26 mouse cellular contexts compared by ENCODE assay signal in the genomic region with DNA sequence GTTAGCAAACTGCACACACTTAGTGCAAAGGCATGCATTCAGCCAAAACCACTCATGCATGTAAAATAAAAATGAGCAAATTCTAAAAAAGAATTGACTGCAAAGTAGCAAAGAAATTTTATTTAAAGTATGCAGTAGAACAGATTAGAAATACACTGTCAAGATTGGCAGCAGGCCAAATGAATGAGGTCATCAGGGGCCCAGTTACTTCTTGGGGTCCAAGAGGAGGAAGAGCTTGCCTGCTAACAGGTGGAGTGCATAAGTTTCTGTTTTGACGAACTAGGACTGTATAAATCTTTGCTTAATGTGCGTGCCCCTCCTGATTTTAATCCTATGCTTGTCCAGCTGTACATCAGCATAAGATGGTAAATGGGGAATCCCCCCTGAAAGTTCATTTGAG.
A peak's percentile ranks its signal among the peaks of the same experiment; 100 is the strongest.
DNase-seq lines count a peak whose midpoint lies in the region; ATAC-seq and TF ChIP-seq lines count a peak whose summit lies in the region.
"Had no signal": no experiment of that assay in that cellular context is flagged by ENCODE, and none has a peak within 500 bp of the region (broad histone marks: within the 10 kb centered on the region; RNA-seq: fewer than 3 reads in every experiment).

No protein-coding gene starts in this region.

- TF ChIP-seq CTCF in lung, embryonic 14.5 days (IDR thresholded peaks at IDR 0.05; ENCODE audit: low read depth) = no peak
- no peak for TF ChIP-seq CTCF in lung, postnatal 0 days (IDR thresholded peaks at IDR 0.05)
- TF ChIP-seq CTCF in layer of hippocampus, adult 2 months (conservative IDR thresholded peaks at IDR 0.05) = no peak

- no peak overlapping the region for H3K4me2 ChIP-seq in embryonic facial prominence, embryonic 14.5 days (ENCODE audit: low read depth, low read length)
- H3K4me2 ChIP-seq in lung, embryonic 14.5 days = no peak overlapping the region
- H3K4me2 ChIP-seq in lung, postnatal 0 days (replicated peaks; ENCODE audit: low read depth, low read length) = no peak overlapping the region
- H3K4me2 ChIP-seq in stomach, embryonic 14.5 days (replicated peaks; ENCODE audit: low read depth, low read length) = no peak overlapping the region
- H3K4me2 ChIP-seq: embryonic facial prominence, embryonic 15.5 days; heart, embryonic 13.5 days; liver, embryonic 15.5 days; midbrain, embryonic 12.5 days had no signal

- H3K9ac ChIP-seq in embryonic facial prominence, embryonic 14.5 days (ENCODE audit: low read depth, low read length) = no peak overlapping the region
- no peak overlapping the region for H3K9ac ChIP-seq in lung, embryonic 14.5 days
- no peak overlapping the region for H3K9ac ChIP-seq in lung, postnatal 0 days (replicated peaks; ENCODE audit: low read depth)
- H3K9ac ChIP-seq in stomach, embryonic 14.5 days (replicated peaks; ENCODE audit: low read depth, low read length) = no peak overlapping the region
- H3K9ac ChIP-seq: embryonic facial prominence, embryonic 15.5 days; heart, embryonic 13.5 days; liver, embryonic 15.5 days; midbrain, embryonic 12.5 days had no signal

- no peaks in the 10 kb centered on the region for H3K27me3 ChIP-seq in embryonic facial prominence, embryonic 14.5 days (replicated peaks; ENCODE audit: control insufficient read depth, insufficient read depth, low read length)
- H3K27me3 ChIP-seq in embryonic facial prominence, embryonic 10.5 days (replicated peaks; ENCODE audit: low read depth, poor library complexity, severe bottlenecking) = no peaks in the 10 kb centered on the region
- H3K27me3 ChIP-seq in lung, embryonic 14.5 days (ENCODE audit: insufficient read depth, low read length) = no peaks in the 10 kb centered on the region
- H3K27me3 ChIP-seq in lung, postnatal 0 days (replicated peaks; ENCODE audit: insufficient read depth, low read length) = no peaks in the 10 kb centered on the region
- no peaks in the 10 kb centered on the region for H3K27me3 ChIP-seq in stomach, embryonic 14.5 days (ENCODE audit: control insufficient read depth, insufficient read depth, low read length)
- H3K27me3 ChIP-seq: embryonic facial prominence, embryonic 15.5 days; liver, embryonic 15.5 days; midbrain, embryonic 12.5 days had no signal

- no peak for ATAC-seq in embryonic facial prominence, embryonic 14.5 days (ENCODE audit: low read depth)
- no peak for ATAC-seq in lung, embryonic 14.5 days (ENCODE audit: insufficient read depth)
- no peak for ATAC-seq in lung, postnatal 0 days
- no peak for ATAC-seq in stomach, embryonic 14.5 days (ENCODE audit: insufficient number of reproducible peaks, insufficient read depth, low FRiP score, low read depth)
- ATAC-seq: activated CD4-positive, CD25-positive, alpha-beta regulatory T cell, adult 4 months; forebrain, embryonic 16.5 days had no signal

- H3K9me3 ChIP-seq in embryonic facial prominence, embryonic 14.5 days (ENCODE audit: control insufficient read depth, low read length) = no peaks in the 10 kb centered on the region
- H3K9me3 ChIP-seq in embryonic facial prominence, embryonic 10.5 days = no peaks in the 10 kb centered on the region
- no peaks in the 10 kb centered on the region for H3K9me3 ChIP-seq in lung, embryonic 14.5 days (ENCODE audit: low read depth, low read length)
- no peaks in the 10 kb centered on the region for H3K9me3 ChIP-seq in lung, postnatal 0 days (ENCODE audit: low read length)
- no peaks in the 10 kb centered on the region for H3K9me3 ChIP-seq in stomach, embryonic 14.5 days (ENCODE audit: control insufficient read depth, low read depth, low read length)
- H3K9me3 ChIP-seq: embryonic facial prominence, embryonic 15.5 days; heart, embryonic 13.5 days; liver, embryonic 15.5 days; midbrain, embryonic 12.5 days had no signal

- no peak overlapping the region for H3K4me3 ChIP-seq in embryonic facial prominence, embryonic 14.5 days (ENCODE audit: low read depth, low read length)
- H3K4me3 ChIP-seq in embryonic facial prominence, embryonic 10.5 days = no peak overlapping the region
- no peak overlapping the region for H3K4me3 ChIP-seq in lung, embryonic 14.5 days (ENCODE audit: low read depth, low read length)
- no peak overlapping the region for H3K4me3 ChIP-seq in lung, postnatal 0 days (ENCODE audit: low read depth, low read length)
- no peak overlapping the region for H3K4me3 ChIP-seq in stomach, embryonic 14.5 days (ENCODE audit: low read depth, low read length)
- H3K4me3 ChIP-seq in layer of hippocampus, adult 2 months = no peak overlapping the region
- H3K4me3 ChIP-seq: embryonic facial prominence, embryonic 15.5 days; heart, adult 2 months; heart, embryonic 13.5 days; liver, embryonic 15.5 days; midbrain, embryonic 12.5 days had no signal

- 67% methylated on average over 2 of the region's 2 CpGs for WGBS in embryonic facial prominence, embryonic 14.5 days
- WGBS in embryonic facial prominence, embryonic 10.5 days = 83% methylated on average over 2 of the region's 2 CpGs
- WGBS in lung, embryonic 14.5 days = 37% methylated on average over 2 of the region's 2 CpGs
- 40% methylated on average over 2 of the region's 2 CpGs for WGBS in lung, postnatal 0 days
- WGBS in stomach, embryonic 14.5 days = 28% methylated on average over 2 of the region's 2 CpGs

- no peak for TF ChIP-seq EP300 in lung, postnatal 0 days (IDR thresholded peaks at IDR 0.05)

- H3K4me1 ChIP-seq in embryonic facial prominence, embryonic 14.5 days (ENCODE audit: control insufficient read depth, insufficient read depth, low read length) = no peaks in the 10 kb centered on the region
- no peaks in the 10 kb centered on the region for H3K4me1 ChIP-seq in embryonic facial prominence, embryonic 10.5 days
- H3K4me1 ChIP-seq in lung, embryonic 14.5 days (ENCODE audit: insufficient read depth) = peaks cover 6% of the 10 kb centered on the region; the same call in 1 of the 2 replicates
- no peaks in the 10 kb centered on the region; the same call in 1 of the 2 replicates for H3K4me1 ChIP-seq in lung, postnatal 0 days (ENCODE audit: insufficient read depth, low read depth, low read length)
- H3K4me1 ChIP-seq in stomach, embryonic 14.5 days (ENCODE audit: control insufficient read depth, insufficient read depth, low read length) = peaks cover 3% of the 10 kb centered on the region; the same call in 1 of the 2 replicates
- H3K4me1 ChIP-seq: embryonic facial prominence, embryonic 15.5 days; liver, embryonic 15.5 days had no signal

- H3K27ac ChIP-seq in embryonic facial prominence, embryonic 14.5 days (replicated peaks; ENCODE audit: low read depth, low read length) = no peak overlapping the region
- no peak overlapping the region for H3K27ac ChIP-seq in embryonic facial prominence, embryonic 10.5 days (replicated peaks)
- no peak overlapping the region for H3K27ac ChIP-seq in lung, embryonic 14.5 days (ENCODE audit: low read depth)
- no peak overlapping the region for H3K27ac ChIP-seq in lung, postnatal 0 days (ENCODE audit: low read length)
- H3K27ac ChIP-seq in stomach, embryonic 14.5 days (ENCODE audit: low read length) = 0 out of 2 replicates have a peak overlapping the region, but pooled peaks have one; percentile 6
- H3K27ac ChIP-seq in layer of hippocampus, adult 2 months = no peak overlapping the region
- H3K27ac ChIP-seq: embryonic facial prominence, embryonic 15.5 days; heart, adult 2 months; heart, embryonic 13.5 days; liver, embryonic 15.5 days; midbrain, embryonic 12.5 days had no signal

- no peaks in the 10 kb centered on the region for H3K36me3 ChIP-seq in embryonic facial prominence, embryonic 14.5 days (ENCODE audit: control insufficient read depth, insufficient read depth, low read length)
- H3K36me3 ChIP-seq in embryonic facial prominence, embryonic 10.5 days (replicated peaks) = no peaks in the 10 kb centered on the region
- no peaks in the 10 kb centered on the region for H3K36me3 ChIP-seq in lung, embryonic 14.5 days (ENCODE audit: insufficient read depth)
- no peaks in the 10 kb centered on the region for H3K36me3 ChIP-seq in lung, postnatal 0 days (ENCODE audit: insufficient read depth, low read length)
- no peaks in the 10 kb centered on the region for H3K36me3 ChIP-seq in stomach, embryonic 14.5 days (ENCODE audit: control insufficient read depth, insufficient read depth, low read length)
- H3K36me3 ChIP-seq: embryonic facial prominence, embryonic 15.5 days; liver, embryonic 15.5 days; midbrain, embryonic 12.5 days had no signal

- peak; percentile 59 for DNase-seq in embryonic facial prominence, embryonic 14.5 days (ENCODE audit: low spot score)
- DNase-seq in embryonic facial prominence, embryonic 10.5 days (ENCODE audit: low spot score) = no peak
- DNase-seq in lung, embryonic 14.5 days = peak; percentile 77
- no peak for DNase-seq in lung, postnatal 0 days (ENCODE audit: low spot score)
- DNase-seq in A20 (ENCODE audit: low read depth, low spot score) = peak; percentile 9
- no peak for DNase-seq in layer of hippocampus, adult 2 months (ENCODE audit: low spot score in 2 of 2)
- DNase-seq in ovary, adult 18-20 months (ENCODE audit: low spot score) = no peak
- DNase-seq: adrenal gland, adult 8-10 months; cerebellum, adult 2 months; cerebellum, postnatal 36 days; embryo, embryonic 11 days; gastrocnemius, postnatal 25 days; heart, adult 2 months; heart, postnatal 14 days; kidney, adult 9 months; kidney, postnatal 36 days; liver; lung, postnatal 14 days; thymus, postnatal 14 days had no signal

Comparison
In these comparisons a context has a peak if more than half of its experiments do, and no peak if none do; other contexts are left out.
1. DNase-seq: peak in embryonic facial prominence, embryonic 14.5 days (single experiment), lung, embryonic 14.5 days (single experiment) and A20 (single experiment); none in embryonic facial prominence, embryonic 10.5 days (single experiment), lung, postnatal 0 days (single experiment), layer of hippocampus, adult 2 months (0 of 2) and ovary, adult 18-20 months (single experiment).